Mouse (Mus musculus): ENCODE measurements around the gene Atp8b5. TPM values are rescaled to one million over a fixed set of nuclear protein-coding genes. Genes with fewer than 3 reads are reported as not detected.

Gene Atp8b5
- polyA plus RNA-seq, 1 experiment: 0.06 TPM

DNA sequence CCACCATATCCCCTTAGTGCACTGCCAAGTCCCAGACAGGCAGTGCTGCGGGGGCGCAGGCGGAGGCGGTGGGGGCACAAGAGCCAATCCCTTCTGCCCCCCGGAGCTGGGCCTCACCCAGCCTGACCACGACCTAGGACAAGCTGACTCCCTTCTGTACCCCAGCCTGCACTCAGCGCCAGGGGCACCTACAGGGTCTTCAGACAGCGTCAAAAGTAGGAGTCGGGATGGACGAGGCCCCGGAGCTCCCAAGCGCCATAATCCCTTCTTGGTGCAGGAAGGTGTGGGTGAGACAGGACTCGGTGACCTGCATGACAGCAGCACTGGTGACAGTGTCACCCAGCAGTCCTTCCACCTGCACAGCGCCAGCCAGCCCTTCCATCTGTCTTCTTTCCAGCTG is 147.8 kb downstream of the Atp8b5 start:
- TF ChIP-seq GATA1 (IDR thresholded peaks at IDR 0.05; ENCODE audit: low read length): no peak

DNA sequence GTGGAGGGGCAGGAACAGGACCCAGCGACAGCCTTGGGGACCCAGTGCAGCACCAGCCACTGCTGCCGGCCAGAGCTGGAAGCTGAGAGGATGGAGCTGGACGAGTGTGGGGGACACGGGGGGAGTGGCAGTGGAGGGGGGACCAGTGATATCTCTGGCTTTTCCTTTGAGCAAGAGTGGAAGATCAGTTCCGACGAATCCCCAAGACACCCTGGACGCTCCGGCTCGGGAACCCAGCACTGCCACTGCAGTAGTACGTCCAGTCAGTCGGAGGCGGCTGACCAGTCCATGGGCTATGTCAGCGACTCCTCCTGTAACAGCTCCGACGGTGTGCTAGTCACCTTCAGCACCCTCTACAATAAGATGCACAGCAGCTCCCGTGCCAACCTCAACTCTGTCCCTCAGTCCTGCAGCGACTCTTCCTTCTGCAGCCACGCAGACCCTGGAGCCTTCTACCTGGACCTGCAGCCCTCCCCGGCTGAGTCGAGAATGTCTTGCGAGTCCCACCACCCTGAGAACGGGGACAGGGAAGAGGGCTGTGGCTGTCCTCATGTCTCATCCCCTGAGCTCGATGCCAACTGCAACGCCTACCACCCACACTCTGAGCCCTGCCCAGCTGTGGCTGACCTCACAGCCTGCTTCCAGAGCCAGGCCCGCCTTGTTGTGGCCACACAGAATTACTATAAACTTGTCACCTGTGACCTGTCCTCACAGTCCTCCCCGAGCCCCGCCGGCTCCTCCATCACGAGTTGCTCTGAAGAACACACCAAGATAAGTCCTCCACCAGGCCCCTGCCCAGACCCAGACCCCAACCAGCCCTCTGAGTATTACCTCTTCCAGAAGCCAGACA is 148.5 kb downstream of the Atp8b5 start:
- TF ChIP-seq GATA1 (IDR thresholded peaks at IDR 0.05; ENCODE audit: low read length): no peak

DNA sequence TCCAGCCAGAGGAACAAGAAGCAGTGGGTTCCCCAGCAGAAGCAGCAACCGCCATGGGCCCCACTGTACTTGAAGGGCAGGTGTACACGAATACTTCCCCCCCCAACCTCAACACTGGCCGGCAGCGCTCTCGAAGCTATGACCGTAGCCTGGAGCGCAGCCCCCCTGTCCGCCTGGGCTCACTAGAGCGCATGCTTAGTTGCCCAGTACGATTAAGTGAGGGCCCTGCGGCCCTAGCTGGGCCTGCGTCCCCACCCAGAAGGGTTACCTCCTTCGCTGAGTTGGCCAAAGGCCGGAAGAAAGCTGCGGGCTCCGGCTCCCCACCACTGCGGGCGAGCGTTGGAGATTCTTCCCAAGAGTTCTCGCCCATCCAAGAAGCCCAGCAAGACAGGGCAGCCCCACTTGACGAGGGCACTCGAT is 149.1 kb downstream of the Atp8b5 start:
- no peak for TF ChIP-seq GATA1 (IDR thresholded peaks at IDR 0.05; ENCODE audit: low read length)

DNA sequence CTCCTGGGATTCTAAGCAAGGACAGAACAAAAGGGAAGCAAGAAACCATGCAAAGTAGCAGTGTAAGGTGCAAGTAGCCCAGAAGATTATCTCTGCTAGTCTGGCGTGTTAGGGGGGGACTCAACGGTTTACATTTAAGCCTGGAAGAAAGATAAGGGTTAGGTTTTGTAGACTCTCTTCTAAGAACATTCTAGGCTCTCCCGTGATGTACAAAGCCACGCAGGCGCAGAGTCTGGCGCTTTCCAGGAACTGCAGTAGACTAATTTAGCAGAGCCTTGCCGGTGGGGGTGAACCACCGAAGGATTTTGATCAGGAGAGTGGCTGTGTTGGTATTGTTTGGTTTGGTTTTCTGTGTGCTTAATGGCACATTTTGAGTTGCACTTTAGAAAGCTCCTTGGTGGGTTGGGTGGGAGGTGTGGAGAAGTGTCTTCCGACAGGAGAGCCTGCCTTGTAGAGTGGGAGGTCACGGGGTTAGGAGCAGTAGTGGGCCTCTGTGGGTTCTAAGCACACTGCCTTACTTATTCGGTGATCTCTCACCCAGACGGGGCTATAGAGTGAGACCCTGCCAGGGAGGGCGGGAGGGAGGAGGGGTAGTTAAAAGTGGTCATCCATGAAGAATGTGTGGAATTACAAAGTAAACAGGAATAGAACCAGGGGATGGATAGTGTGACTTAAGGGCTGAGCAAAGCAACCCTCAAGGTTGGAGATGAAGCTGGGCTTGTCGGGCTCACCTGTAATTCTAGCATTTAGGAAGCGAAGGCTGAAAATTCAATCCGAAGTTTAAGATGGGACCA is 150.5 kb downstream of the Atp8b5 start:
- TF ChIP-seq GATA1 (IDR thresholded peaks at IDR 0.05; ENCODE audit: low read length): peak; percentile 61

DNA sequence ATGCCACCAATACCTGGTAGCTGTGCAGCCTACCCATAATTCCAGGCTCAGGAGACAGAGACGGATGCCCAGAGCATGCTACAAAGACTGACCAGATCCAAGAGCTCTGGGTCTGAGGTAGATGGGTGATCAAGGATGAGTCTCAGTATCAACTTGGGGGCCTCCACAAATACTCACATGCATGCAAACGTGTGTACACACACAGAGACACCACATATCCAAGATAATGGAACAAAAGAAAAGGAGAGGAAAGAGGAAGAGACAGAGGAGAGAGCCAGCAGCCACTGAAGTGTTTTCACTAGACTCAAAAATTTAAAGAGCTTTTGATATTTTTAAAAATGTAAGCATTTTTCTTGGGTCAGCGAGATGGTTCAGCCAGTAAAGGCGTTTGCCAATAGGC is 151.5 kb downstream of the Atp8b5 start:
- TF ChIP-seq GATA1 (IDR thresholded peaks at IDR 0.05; ENCODE audit: low read length): no peak

DNA sequence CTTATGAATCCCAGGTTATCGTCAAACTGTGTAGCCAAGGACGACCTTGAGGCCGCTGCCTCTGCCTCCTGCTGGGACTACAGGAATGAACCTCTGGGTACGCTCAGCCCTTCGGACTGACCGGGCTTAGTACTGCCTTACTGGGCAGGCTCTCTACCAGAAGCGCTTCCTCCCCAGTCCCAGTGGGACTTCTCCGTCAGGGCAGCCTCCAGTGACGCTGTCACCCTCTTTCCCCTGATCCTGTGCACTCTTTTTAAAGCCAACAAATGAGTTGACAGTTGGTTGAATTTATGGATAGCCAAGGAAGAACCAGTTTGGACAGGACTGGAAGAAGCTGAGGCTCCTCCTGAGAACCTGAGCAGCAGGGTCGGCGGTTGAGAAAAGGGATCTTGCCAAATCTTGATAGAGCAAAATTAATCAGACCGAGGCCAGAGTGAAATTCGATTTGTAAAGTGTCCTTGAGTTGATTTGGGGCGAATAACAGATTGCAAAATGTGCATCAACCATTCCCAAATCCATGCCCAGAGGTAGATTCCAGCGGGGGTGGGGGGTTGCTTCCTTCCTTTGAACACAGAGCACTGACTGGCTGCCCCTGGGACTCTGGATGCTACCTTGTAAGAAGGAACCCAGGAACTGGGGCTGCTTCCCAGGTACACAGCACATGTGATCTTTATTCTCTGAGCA is 152.2 kb downstream of the Atp8b5 start:
- TF ChIP-seq GATA1 (IDR thresholded peaks at IDR 0.05; ENCODE audit: low read length): no peak

DNA sequence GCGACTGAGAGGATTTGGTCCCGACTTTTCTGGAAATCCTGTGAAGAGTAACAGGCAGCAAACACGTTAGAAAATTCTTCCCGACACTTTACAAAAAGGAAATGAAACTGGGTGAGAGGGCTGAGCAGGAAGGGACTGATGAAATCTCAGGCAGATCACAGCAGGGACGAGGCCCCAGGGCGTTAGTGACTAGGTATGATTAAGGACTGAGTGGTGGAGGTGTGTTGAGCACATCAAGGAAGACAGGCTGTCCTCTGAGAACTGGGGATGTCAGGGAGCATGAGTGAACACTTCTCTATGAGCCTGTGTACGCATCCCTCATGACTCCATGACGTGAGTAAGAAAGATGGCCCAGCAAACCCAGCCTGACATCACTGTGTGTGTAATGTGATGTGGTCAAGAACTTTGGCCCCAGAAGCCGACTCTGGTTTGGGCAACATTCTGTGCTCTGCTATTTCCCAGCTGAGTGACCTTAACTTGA is 152.9 kb downstream of the Atp8b5 start:
- no peak for TF ChIP-seq GATA1 (IDR thresholded peaks at IDR 0.05; ENCODE audit: low read length)

DNA sequence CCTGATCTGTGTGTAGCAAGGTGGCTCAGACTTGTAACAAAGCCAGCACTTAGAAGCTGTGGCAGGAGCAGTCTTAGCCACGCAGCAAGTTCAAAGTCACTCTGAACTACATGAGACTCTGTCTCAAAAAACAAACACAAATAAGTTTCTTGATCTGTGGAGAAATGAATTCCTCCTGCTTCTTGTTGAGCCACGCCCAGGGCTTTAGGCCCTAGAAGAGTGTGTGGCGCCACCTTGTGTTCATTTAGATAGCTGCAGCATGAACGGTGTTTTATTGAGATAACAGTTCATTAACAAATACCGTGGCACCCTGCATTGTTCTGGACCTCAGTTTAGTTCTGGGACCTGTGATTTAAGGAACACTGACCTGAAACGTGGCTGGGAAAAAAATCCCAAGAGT is 153.3 kb downstream of the Atp8b5 start:
- no peak for TF ChIP-seq GATA1 (IDR thresholded peaks at IDR 0.05; ENCODE audit: low read length)

DNA sequence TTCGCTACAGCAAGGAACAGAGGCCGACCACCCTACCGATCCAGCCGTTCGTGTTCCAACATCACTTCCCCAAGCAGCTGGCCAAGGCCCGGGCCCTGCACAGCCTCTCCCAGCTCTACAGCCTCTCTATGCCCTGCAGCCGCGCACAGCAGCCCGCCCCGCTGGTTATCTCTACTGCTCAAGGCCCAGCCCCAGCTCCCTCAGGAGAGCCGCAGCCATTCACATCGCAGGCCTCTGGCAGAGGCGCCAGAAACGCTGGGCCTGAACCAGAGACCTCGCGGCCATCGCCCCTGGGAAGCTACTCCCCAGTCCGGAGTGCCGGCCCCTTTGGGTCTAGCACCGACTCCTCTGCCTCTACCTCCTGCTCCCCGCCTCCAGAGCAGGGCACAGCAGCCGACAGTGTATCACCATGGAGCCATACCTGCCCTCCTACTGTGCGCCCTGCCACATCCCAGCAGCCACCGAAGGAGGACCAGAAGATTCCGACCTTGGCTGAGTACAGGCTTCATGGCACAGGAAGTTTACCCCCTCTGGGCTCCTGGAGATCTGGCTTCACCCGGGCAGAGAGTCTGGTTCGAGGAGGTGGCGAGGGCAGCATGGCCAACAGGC is 154.8 kb downstream of the Atp8b5 start:
- TF ChIP-seq GATA1 (IDR thresholded peaks at IDR 0.05; ENCODE audit: low read length): no peak

Other genes starting within 250 kb of the Atp8b5 start
- gene Pigo, start 241.3 kb upstream of the Atp8b5 start, polyA plus RNA-seq (2012): 8.1 and 14.8 TPM in 2 replicates
- 193 and 244 TPM in 2 replicates for gene Stoml2, start 235.4 kb upstream of the Atp8b5 start, polyA plus RNA-seq (2012)
- 13.8 and 15.6 TPM in 2 replicates for gene Fam214b, start 220.9 kb upstream of the Atp8b5 start, polyA plus RNA-seq (2012)
- 0.16 TPM in 1 of 2 replicates, not detected in the other for gene Unc13b, start 208.2 kb upstream of the Atp8b5 start, polyA plus RNA-seq (2012)
- 1.1 and 1.2 TPM in 2 replicates for gene Rusc2, start 114.8 kb downstream of the Atp8b5 start, polyA plus RNA-seq (2012)
- gene Fam166b, start 162.0 kb downstream of the Atp8b5 start, polyA plus RNA-seq (2012): not detected in 2 replicates
- 54.2 and 56.9 TPM in 2 replicates for gene Tesk1, start 174.8 kb downstream of the Atp8b5 start, polyA plus RNA-seq (2012)
- gene Cd72, start 187.5 kb downstream of the Atp8b5 start, polyA plus RNA-seq (2012): not detected in 2 replicates
- gene Sit1, start 216.6 kb downstream of the Atp8b5 start, polyA plus RNA-seq (2012): not detected in 2 replicates
- gene Ccdc107, start 225.7 kb downstream of the Atp8b5 start, polyA plus RNA-seq (2012): 69.1 and 82.1 TPM in 2 replicates
- gene Arhgef39, start 232.5 kb downstream of the Atp8b5 start, polyA plus RNA-seq (2012): 14.1 and 17.4 TPM in 2 replicates
- not detected in 2 replicates for gene Car9, start 239.8 kb downstream of the Atp8b5 start, polyA plus RNA-seq (2012)